Mouse (Mus musculus) stomach, postnatal 0 days (tissue): Measurements from ENCODE around the gene Tlcd2. TPM values are rescaled to one million over a fixed set of nuclear protein-coding genes. Genes with fewer than 3 reads are reported as not detected.
A peak's percentile ranks its signal among the peaks of the same experiment; 100 is the strongest.

Experiments used
- ATAC-seq: fragments of 200-750 bp; cut with Nextera tagmentation; 2 replicates; pipeline ENCODE4 v1.8.0; 2017; ENCODE audit not compliant: low FRiP score, low TSS enrichment
- DNase-seq: peaks from one replicate; pipeline ENCODE4 v3.0.0-alpha.2; 2016; ENCODE audit warnings: low spot score
- H3K27ac ChIP-seq: fragments of 300-500 bp; sonication (generic); replicated peaks from 2 replicates; pipeline ENCODE4 v1.5.1; 2014; ENCODE audit warnings: mild to moderate bottlenecking, control low read depth
- H3K27me3 ChIP-seq: fragments of 300-500 bp; sonication (generic); 2 replicates; pipeline ENCODE4 v1.6.1; 2014; ENCODE audit warnings: low read length; ENCODE audit not compliant: control insufficient read depth, insufficient read depth
- H3K36me3 ChIP-seq: fragments of 300-500 bp; sonication (generic); 2 replicates; pipeline ENCODE4 v1.6.1; 2014; ENCODE audit warnings: low read length, mixed read lengths; ENCODE audit not compliant: control insufficient read depth, insufficient read depth
- H3K4me1 ChIP-seq: fragments of 300-500 bp; sonication (generic); replicated peaks from 2 replicates; pipeline ENCODE4 v1.6.1; 2014; ENCODE audit warnings: antibody characterized with exemption; ENCODE audit not compliant: control insufficient read depth, insufficient read depth
- H3K4me2 ChIP-seq: fragments of 300-500 bp; sonication (generic); replicated peaks from 2 replicates; pipeline ENCODE4 v1.6.1; 2014; ENCODE audit warnings: low read depth, mild to moderate bottlenecking, control low read depth, moderate library complexity
- H3K4me3 ChIP-seq: fragments of 300-500 bp; sonication (generic); 2 replicates; pipeline ENCODE4 v1.5.1; 2014; ENCODE audit warnings: low read depth, low read length, control low read depth
- H3K9ac ChIP-seq: fragments of 300-500 bp; sonication (generic); 2 replicates; pipeline ENCODE4 v1.6.1; 2014; ENCODE audit warnings: mild to moderate bottlenecking, low read length, control low read depth, mixed read lengths
- H3K9me3 ChIP-seq: fragments of 300-500 bp; sonication (generic); 2 replicates; pipeline ENCODE4 v1.6.1; 2016; ENCODE audit warnings: low read length; ENCODE audit not compliant: control insufficient read depth
- CTCF ChIP-seq: IDR thresholded peaks from 2 replicates; pipeline ENCODE4 v1.5.1; 2016; ENCODE audit warnings: antibody characterized with exemption, low read depth, mild to moderate bottlenecking, moderate library complexity
- EP300 ChIP-seq: optimal IDR thresholded peaks from 2 replicates; pipeline ENCODE3; 2016; ENCODE audit warnings: antibody characterized with exemption
- WGBS: fragments of 180-500 bp; shearing (Covaris S2); extraction: QIAGEN DNeasy Blood & Tissue Kit; methylation state at CpG from one replicate; pipeline ENCODE4 v1.1.7; 2014; 5-methylcytosine and 5-hydroxymethylcytosine counted together
- polyA plus RNA-seq: library from polyadenylated mRNA; unstranded; fragments of >200 nt; fragmentation: Nextera tagmentation; extraction: Ambion mirVana; gene quantifications from 2 replicates; pipeline ENCODE4 v1.2.1, GENCODE M21; 2015

Tlcd2 gene
- polyA plus RNA-seq, 1 experiment from 2014 or later, result 16.0 TPM

DNA sequence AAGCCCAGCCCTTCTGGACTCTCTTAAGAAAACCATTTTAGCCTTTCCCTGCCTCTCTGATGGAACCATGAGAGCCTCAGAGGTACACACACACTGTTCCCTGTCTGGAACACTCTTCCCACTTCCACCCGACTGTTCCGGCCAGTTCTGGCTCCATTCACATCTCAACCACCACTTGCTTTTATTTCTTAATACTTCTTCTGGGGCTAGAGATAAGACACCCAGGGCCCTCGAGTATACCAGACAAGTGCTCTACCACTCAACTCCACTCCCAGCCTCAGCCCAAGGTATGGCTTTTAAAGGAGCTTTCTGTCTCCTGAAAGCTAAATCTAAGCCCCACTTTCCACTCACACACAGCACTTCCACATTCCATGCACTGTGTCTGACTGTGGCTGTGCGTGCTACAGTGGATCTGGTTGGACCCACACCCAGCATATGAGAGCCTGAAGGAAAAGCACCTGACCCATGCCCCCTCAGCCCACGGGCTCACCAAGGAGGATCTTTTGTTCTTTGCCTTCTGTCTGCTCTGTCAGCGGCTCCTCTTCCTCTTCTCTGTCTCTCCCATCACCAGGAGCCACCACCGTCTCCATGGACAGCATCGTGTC lies 11.1 kb upstream of the Tlcd2 start:
- no peak overlapping the region for H3K9ac ChIP-seq
- H3K36me3 ChIP-seq, result peaks cover 23% of the 10 kb centered on the region
- no peak for ATAC-seq
- peaks cover 9% of the 10 kb centered on the region; the same call in 1 of the 2 replicates for H3K4me1 ChIP-seq
- H3K9me3 ChIP-seq, result no peaks in the 10 kb centered on the region
- no peak overlapping the region for H3K4me3 ChIP-seq
- no peak for TF ChIP-seq EP300
- TF ChIP-seq CTCF, result no peak
- H3K4me2 ChIP-seq, result no peak overlapping the region
- no peaks in the 10 kb centered on the region for H3K27me3 ChIP-seq
- H3K27ac ChIP-seq, result no peak overlapping the region
- WGBS, result 79% methylated on average over 8 of the region's 8 CpGs
- DNase-seq, result no peak

DNA sequence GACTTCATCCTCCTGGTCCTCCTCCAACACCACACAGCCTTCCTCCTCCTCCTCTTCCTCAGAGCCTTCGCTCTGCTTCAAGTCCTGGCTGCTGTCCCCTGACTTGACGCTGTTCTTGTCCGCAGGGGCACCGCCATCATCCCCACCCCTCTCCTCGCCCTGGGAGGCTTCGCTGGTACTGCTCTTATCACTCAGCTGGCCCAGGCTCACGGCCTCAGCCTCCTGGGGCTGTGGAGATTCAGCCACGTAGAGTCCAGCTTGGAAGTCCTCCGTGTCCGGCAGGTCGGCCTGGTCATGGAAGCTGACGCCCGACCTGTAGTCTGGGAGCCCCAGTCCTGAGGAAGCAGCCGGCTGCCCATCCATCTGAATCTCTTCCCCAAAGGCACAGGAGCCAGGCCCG lies 10.6 kb upstream of the Tlcd2 start:
- Histone ChIP-seq H3K27me3 (no peaks in the 10 kb centered on the region), H3K36me3 (peaks cover 21% of the 10 kb centered on the region), H3K9me3 (no peaks in the 10 kb centered on the region), H3K27ac (no peak overlapping the region), H3K9ac (no peak overlapping the region), H3K4me2 (no peak overlapping the region), H3K4me1 (peaks cover 9% of the 10 kb centered on the region; the same call in 1 of the 2 replicates), H3K4me3 (no peak overlapping the region)
- 85% methylated on average over 15 of the region's 15 CpGs for WGBS
- TF ChIP-seq EP300 (no peak), CTCF (no peak)
- DNase-seq (no peak), ATAC-seq (no peak)

DNA sequence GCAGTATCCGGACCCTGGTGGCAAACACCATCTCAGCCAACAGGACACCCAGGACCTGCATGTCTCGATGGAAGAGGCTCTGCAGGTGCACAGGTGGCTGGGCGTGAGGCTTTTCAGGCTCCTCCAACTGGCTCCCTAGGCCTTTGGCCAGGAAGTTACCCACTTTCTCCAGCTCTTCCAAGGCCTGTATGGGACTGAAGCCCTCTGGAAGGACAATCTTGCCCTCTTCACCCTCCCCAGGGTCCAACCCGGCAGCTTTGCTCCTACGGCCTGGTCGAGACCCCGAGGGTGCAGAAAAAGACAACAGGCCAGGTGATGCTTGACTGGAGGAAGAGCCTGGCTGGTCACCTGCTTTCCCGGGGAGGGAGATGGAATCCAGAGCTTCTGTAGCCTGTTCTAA lies 9.4 kb upstream of the Tlcd2 start:
- 91% methylated on average over 8 of the region's 8 CpGs for WGBS
- no peaks in the 10 kb centered on the region for H3K27me3 ChIP-seq
- H3K9ac ChIP-seq, result no peak overlapping the region
- TF ChIP-seq CTCF (no peak), EP300 (no peak)
- ATAC-seq, result no peak
- H3K36me3 ChIP-seq, result peaks cover 21% of the 10 kb centered on the region
- peaks cover 9% of the 10 kb centered on the region; the same call in 1 of the 2 replicates for H3K4me1 ChIP-seq
- H3K4me3 ChIP-seq, result no peak overlapping the region
- DNase-seq, result no peak
- no peaks in the 10 kb centered on the region for H3K9me3 ChIP-seq
- no peak overlapping the region for H3K27ac ChIP-seq
- no peak overlapping the region for H3K4me2 ChIP-seq

- H3K9me3 ChIP-seq, result no peaks in the 10 kb centered on the region
- DNase-seq (no peak), ATAC-seq (no peak)
- H3K9ac ChIP-seq, result no peak overlapping the region
- peaks cover 9% of the 10 kb centered on the region; the same call in 1 of the 2 replicates for H3K4me1 ChIP-seq
- H3K4me2 ChIP-seq, result no peak overlapping the region
- H3K27ac ChIP-seq, result no peak overlapping the region
- H3K36me3 ChIP-seq, result peaks cover 17% of the 10 kb centered on the region
- H3K4me3 ChIP-seq, result no peak overlapping the region
- TF ChIP-seq CTCF (no peak), EP300 (no peak)
- whole genome bisulfite sequencing, result 93% methylated on average over 31 of the region's 31 CpGs
- no peaks in the 10 kb centered on the region for H3K27me3 ChIP-seq
Measured at GRCm38 (mm10) chr11:75452812-75453557, 8.5 kb upstream of the Tlcd2 start.

DNA sequence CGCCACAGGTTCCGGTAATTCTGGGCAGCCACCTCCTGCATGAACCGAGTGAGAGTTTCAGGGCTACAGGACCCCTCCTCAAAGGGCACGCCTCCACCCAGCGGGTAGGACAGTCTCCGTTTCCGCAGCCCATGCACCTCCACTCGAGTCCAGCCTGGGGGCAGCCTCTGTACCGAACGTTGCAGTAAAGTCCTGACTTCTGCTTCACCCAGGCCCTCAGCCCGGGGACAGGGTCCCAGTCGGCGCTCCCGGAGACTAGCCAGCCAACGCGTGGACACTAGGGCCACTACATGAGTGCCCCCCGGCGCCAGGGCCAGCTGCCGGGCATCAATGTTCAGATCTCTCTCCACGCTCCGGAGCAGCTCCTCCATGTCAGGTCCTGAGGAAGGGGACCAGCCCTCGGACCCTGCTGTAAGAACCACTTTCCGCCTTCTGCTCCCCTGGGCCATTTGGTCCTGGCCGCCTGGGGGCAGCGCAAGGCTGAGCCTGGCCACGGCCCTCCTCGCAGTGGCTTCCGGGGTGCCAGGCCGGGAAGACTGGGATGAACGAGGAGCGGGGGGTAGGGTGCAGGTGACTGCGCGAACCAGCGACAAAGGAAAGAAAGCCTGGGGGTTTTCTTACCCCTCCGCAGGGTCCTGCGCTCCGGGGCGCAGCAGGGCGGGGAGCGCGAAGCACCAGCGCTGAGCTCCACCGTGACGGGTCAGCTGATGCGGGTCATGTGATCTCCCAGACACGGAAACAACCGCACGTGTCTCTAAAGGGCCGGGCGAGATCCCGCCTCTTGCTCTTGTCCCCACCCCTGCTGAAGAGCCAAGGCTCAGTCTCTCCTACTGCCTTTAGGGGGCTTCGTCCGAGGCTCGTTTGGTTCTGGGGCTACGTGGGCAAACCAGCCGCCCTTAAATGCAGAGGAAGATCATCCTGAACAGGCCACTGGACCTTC lies 7.3 kb upstream of the Tlcd2 start, which contains the start of gene Wdr81:
Gene Wdr81, minus strand, starts transcription at position 727 of the 940 bp plus-strand sequence.
- Histone ChIP-seq H3K9me3 (no peaks in the 10 kb centered on the region), H3K27ac (peak within 1 kb of the TSS; percentile 76), H3K4me2 (peak within 1 kb of the TSS; percentile 100), H3K4me1 (peaks cover 9% of the 10 kb centered on the region; the same call in 1 of the 2 replicates), H3K4me3 (peak within 1 kb of the TSS; percentile 53), H3K9ac (peak within 1 kb of the TSS; percentile 71), H3K36me3 (peaks cover 4% of the 10 kb centered on the region; the same call in 1 of the 2 replicates), H3K27me3 (no peaks in the 10 kb centered on the region)
- 2% methylated on average over 55 of the region's 56 CpGs for WGBS
- peak; percentile 91 for ATAC-seq
- peak; percentile 74 for TF ChIP-seq CTCF
- no peak for TF ChIP-seq EP300
- peak; percentile 92 for DNase-seq
